Mouse (Mus musculus): ENCODE data around the gene Scarb2.

- TF ChIP-seq FLI1 (IDR thresholded peaks at IDR 0.05; ENCODE audit: low read length), result no peak
- no peak for TF ChIP-seq GATA1 (IDR thresholded peaks at IDR 0.05; ENCODE audit: borderline replicate concordance, low read length)
These were observed 33.1 kb upstream of the Scarb2 start for GRCm38 (mm10) chr5:92539698-92540097.

Measured in megakaryocyte, embryonic 14.5 days (primary cell).